Mouse (Mus musculus) heart, embryonic 12.5 days (tissue): ENCODE measurements around the gene Il13. TPM values are rescaled to one million over a fixed set of nuclear protein-coding genes. Genes with fewer than 3 reads are reported as not detected.

Experiments used
- ATAC-seq: fragments of 200-750 bp; cut with Nextera tagmentation; 2 replicates; pipeline ENCODE4 v1.8.0; 2017; ENCODE audit warnings: moderate TSS enrichment, moderate library complexity; ENCODE audit not compliant: insufficient number of reproducible peaks, low FRiP score
- H3K27ac ChIP-seq: fragments of 300-500 bp; sonication (generic); 2 replicates; pipeline ENCODE4 v1.5.1; 2016; ENCODE audit warnings: mild to moderate bottlenecking, moderate library complexity; ENCODE audit not compliant: poor library complexity, severe bottlenecking
- H3K27me3 ChIP-seq: fragments of 300-500 bp; sonication (generic); replicated peaks from 2 replicates; pipeline ENCODE4 v1.6.1; 2016; ENCODE audit warnings: mild to moderate bottlenecking, moderate library complexity
- H3K36me3 ChIP-seq: fragments of 300-500 bp; sonication (generic); 2 replicates; pipeline ENCODE4 v1.6.1; 2016; ENCODE audit warnings: mild to moderate bottlenecking, moderate library complexity
- H3K4me1 ChIP-seq: fragments of 300-500 bp; sonication (generic); replicated peaks from 2 replicates; pipeline ENCODE4 v1.6.1; 2016; ENCODE audit warnings: mild to moderate bottlenecking
- H3K4me2 ChIP-seq: fragments of 300-500 bp; sonication (generic); 2 replicates; pipeline ENCODE4 v1.6.1; 2016; ENCODE audit warnings: mild to moderate bottlenecking, moderate library complexity
- H3K4me3 ChIP-seq: fragments of 300-500 bp; sonication (generic); 2 replicates; pipeline ENCODE4 v1.5.1; 2016; ENCODE audit warnings: mild to moderate bottlenecking
- H3K9ac ChIP-seq: fragments of 300-500 bp; sonication (generic); 2 replicates; pipeline ENCODE4 v1.6.1; 2016; ENCODE audit warnings: mild to moderate bottlenecking, moderate library complexity
- H3K9me3 ChIP-seq: fragments of 300-500 bp; sonication (generic); replicated peaks from 2 replicates; pipeline ENCODE4 v1.6.1; 2016; ENCODE audit warnings: mild to moderate bottlenecking, moderate library complexity
- WGBS: fragments of 180-500 bp; shearing (Covaris S2); methylation state at CpG from one replicate; pipeline ENCODE4 v1.1.7; 2016; 5-methylcytosine and 5-hydroxymethylcytosine counted together
- polyA plus RNA-seq: library from polyadenylated mRNA; unstranded; fragments of >200 nt; fragmentation: Nextera tagmentation; extraction: Ambion mirVana; gene quantifications from 2 replicates; pipeline ENCODE4 v1.2.1, GENCODE M21; 2016

Gene Il13
- polyA plus RNA-seq, 1 experiment from 2014 or later, result not detected

DNA sequence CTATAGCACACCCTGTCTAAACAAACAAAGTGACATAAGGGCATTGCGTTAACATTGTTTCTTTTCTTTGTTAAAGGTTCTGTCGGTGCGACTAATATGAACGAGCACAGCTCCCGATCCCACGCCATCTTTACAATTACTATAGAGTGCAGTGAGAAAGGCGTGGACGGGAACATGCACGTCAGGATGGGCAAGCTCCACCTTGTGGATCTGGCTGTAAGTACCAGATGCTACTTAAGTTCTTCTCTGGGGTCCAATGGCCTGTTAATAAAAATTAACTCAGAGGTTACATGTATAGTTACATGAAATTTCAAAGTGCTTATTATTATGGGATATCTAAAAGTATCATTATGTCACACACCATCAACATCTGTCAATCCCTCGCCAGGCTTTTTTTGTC, 51.4 kb downstream of the Il13 start:
- 78% methylated on average over 10 of the region's 10 CpGs for WGBS
- no peak for ATAC-seq
- Histone ChIP-seq H3K4me2 (no peak overlapping the region), H3K4me1 (peaks cover 3% of the 10 kb centered on the region), H3K27me3 (no peaks in the 10 kb centered on the region), H3K36me3 (peaks cover 54% of the 10 kb centered on the region), H3K9me3 (no peaks in the 10 kb centered on the region), H3K4me3 (no peak overlapping the region), H3K9ac (no peak overlapping the region), H3K27ac (no peak overlapping the region)

Other genes starting within 250 kb of the Il13 start
- not detected in 2 replicates for gene Leap2, start 211.5 kb downstream of the Il13 start, polyA plus RNA-seq
- 1,089 and 1,102 TPM in 2 replicates for gene Uqcrq, start 203.9 kb downstream of the Il13 start, polyA plus RNA-seq
- 0.56 and 1.3 TPM in 2 replicates for gene Gdf9, start 203.7 kb downstream of the Il13 start, polyA plus RNA-seq
- gene Gm10447, start 177.6 kb downstream of the Il13 start, polyA plus RNA-seq, result 0.11 and 0.15 TPM in 2 replicates
- 5.3 and 5.8 TPM in 2 replicates for gene Shroom1, start 177.5 kb downstream of the Il13 start, polyA plus RNA-seq
- not detected in 2 replicates for gene Gm9837, start 164.2 kb downstream of the Il13 start, polyA plus RNA-seq
- not detected in 2 replicates for gene Gm9945, start 154.5 kb downstream of the Il13 start, polyA plus RNA-seq
- gene Sowaha, start 154.4 kb downstream of the Il13 start, polyA plus RNA-seq, result 0.54 and 0.58 TPM in 2 replicates
- gene Sept8, start 115.4 kb downstream of the Il13 start, polyA plus RNA-seq, result 25.1 and 28.4 TPM in 2 replicates
- gene Kif3a, start 67.3 kb downstream of the Il13 start, polyA plus RNA-seq, result 36.1 and 37.2 TPM in 2 replicates
- gene Il4, start 16.0 kb downstream of the Il13 start, polyA plus RNA-seq, result 0.83 TPM in 1 of 2 replicates, not detected in the other
- 24.0 and 25.6 TPM in 2 replicates for gene Rad50, start 72.6 kb upstream of the Il13 start, polyA plus RNA-seq
- gene Il5, start 86.1 kb upstream of the Il13 start, polyA plus RNA-seq, result not detected in 2 replicates
- 9.8 and 11.3 TPM in 2 replicates for gene Irf1, start 135.3 kb upstream of the Il13 start, polyA plus RNA-seq
- gene Gm17334, start 138.5 kb upstream of the Il13 start, polyA plus RNA-seq, result 0.22 TPM in 1 of 2 replicates, not detected in the other
- gene Gm12216, start 224.6 kb upstream of the Il13 start, polyA plus RNA-seq, result 0.19 and 0.27 TPM in 2 replicates